Comparison of ENCODE assay signal across 10 mouse cellular contexts in the genomic region with DNA sequence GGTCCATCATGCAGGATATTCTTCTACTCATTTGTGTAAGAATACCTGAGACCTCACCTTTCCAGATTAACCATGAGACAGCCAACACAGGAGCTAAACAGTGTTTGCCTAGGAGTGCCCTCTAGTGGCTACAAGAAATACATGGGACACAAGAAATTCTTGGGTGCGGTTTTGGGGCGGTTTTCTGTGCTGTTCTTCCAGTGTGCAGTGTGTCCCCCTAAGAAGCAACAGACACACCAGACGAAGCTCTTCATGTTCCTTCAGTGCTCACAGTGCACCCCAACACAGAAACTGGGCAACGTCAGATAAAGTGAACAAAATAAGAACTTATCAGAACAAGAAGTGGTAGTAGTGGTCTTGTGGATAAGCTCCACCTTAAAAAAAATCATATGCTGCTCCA. TPM values are rescaled to one million over a fixed set of nuclear protein-coding genes. Genes with fewer than 3 reads are reported as not detected.
A peak's percentile ranks its signal among the peaks of the same experiment; 100 is the strongest.
DNase-seq lines count a peak whose midpoint lies in the region; ATAC-seq lines count a peak whose summit lies in the region.
"Had no signal": no experiment of that assay in that cellular context is flagged by ENCODE, and none has a peak within 500 bp of the region (broad histone marks: within the 10 kb centered on the region; RNA-seq: fewer than 3 reads in every experiment).

No protein-coding gene starts in this region.

- H3K9me3 ChIP-seq in embryonic facial prominence, embryonic 14.5 days (ENCODE audit: control insufficient read depth, low read length): no peaks in the 10 kb centered on the region
- H3K9me3 ChIP-seq in liver, embryonic 15.5 days (replicated peaks): no peaks in the 10 kb centered on the region
- H3K9me3 ChIP-seq: embryonic facial prominence, embryonic 15.5 days had no signal

- peak; percentile 28 for DNase-seq in gastrocnemius, adult 18-20 months (ENCODE audit: low spot score)
- DNase-seq in gastrocnemius, postnatal 4 days (ENCODE audit: low spot score in 2 of 2): no peak
- DNase-seq in 416B (ENCODE audit: low read depth): peak; percentile 55
- DNase-seq in R1 (ENCODE audit: low read depth, low spot score): peak; percentile 80
- peak; percentile 67 for DNase-seq in embryonic facial prominence, embryonic 14.5 days (ENCODE audit: low spot score)
- peak; percentile 44 for DNase-seq in thymus, postnatal 4 days
- DNase-seq in spleen, postnatal 14 days (ENCODE audit: low spot score in 2 of 2): no peak

- 11% methylated on average over 4 of the region's 4 CpGs for WGBS in embryonic facial prominence, embryonic 14.5 days
- 2% methylated on average over 4 of the region's 4 CpGs for WGBS in liver, embryonic 15.5 days (ENCODE audit: insufficient replicate concordance)

- no peak overlapping the region for H3K4me3 ChIP-seq in embryonic facial prominence, embryonic 14.5 days (ENCODE audit: low read depth, low read length)
- H3K4me3 ChIP-seq in liver, embryonic 15.5 days (replicated peaks): no peak overlapping the region
- H3K4me3 ChIP-seq: embryonic facial prominence, embryonic 15.5 days; megakaryocyte, embryonic 14.5 days had no signal

- H3K27me3 ChIP-seq in embryonic facial prominence, embryonic 14.5 days (replicated peaks; ENCODE audit: control insufficient read depth, insufficient read depth, low read length): no peaks in the 10 kb centered on the region
- peaks cover 8% of the 10 kb centered on the region for H3K27me3 ChIP-seq in liver, embryonic 15.5 days
- H3K27me3 ChIP-seq: embryonic facial prominence, embryonic 15.5 days had no signal

- H3K4me1 ChIP-seq in embryonic facial prominence, embryonic 14.5 days (ENCODE audit: control insufficient read depth, insufficient read depth, low read length): no peaks in the 10 kb centered on the region
- peaks cover 17% of the 10 kb centered on the region; the same call in 1 of the 2 replicates for H3K4me1 ChIP-seq in liver, embryonic 15.5 days (replicated peaks)

- H3K9ac ChIP-seq in embryonic facial prominence, embryonic 14.5 days (ENCODE audit: low read depth, low read length): no peak overlapping the region
- H3K9ac ChIP-seq in liver, embryonic 15.5 days: no peak overlapping the region
- H3K9ac ChIP-seq: embryonic facial prominence, embryonic 15.5 days had no signal

- H3K4me2 ChIP-seq in embryonic facial prominence, embryonic 14.5 days (ENCODE audit: low read depth, low read length): peak overlapping the region; percentile 21; the same call in 1 of the 2 replicates
- H3K4me2 ChIP-seq in liver, embryonic 15.5 days: no peak overlapping the region
- H3K4me2 ChIP-seq: embryonic facial prominence, embryonic 15.5 days had no signal

- no peak for ATAC-seq in embryonic facial prominence, embryonic 14.5 days (ENCODE audit: low read depth)
- ATAC-seq in liver, embryonic 15.5 days (ENCODE audit: insufficient read depth): peak; percentile 28; the same call in 1 of the 2 replicates

- no peak overlapping the region for H3K27ac ChIP-seq in embryonic facial prominence, embryonic 14.5 days (replicated peaks; ENCODE audit: low read depth, low read length)
- H3K27ac ChIP-seq in liver, embryonic 15.5 days (replicated peaks): no peak overlapping the region
- H3K27ac ChIP-seq: embryonic facial prominence, embryonic 15.5 days had no signal

- H3K36me3 ChIP-seq in embryonic facial prominence, embryonic 14.5 days (ENCODE audit: control insufficient read depth, insufficient read depth, low read length): no peaks in the 10 kb centered on the region
- H3K36me3 ChIP-seq in liver, embryonic 15.5 days (replicated peaks): no peaks in the 10 kb centered on the region
- H3K36me3 ChIP-seq: embryonic facial prominence, embryonic 15.5 days had no signal

RNA-seq across cellular contexts. Expression of gene 9130409I23Rik, which starts 11.4 kb away (rescaled TPM):
- not detected for total RNA-seq in gastrocnemius, adult 18-20 months (2021)
- not detected for total RNA-seq in gastrocnemius, postnatal 4 days (2021)
- polyA plus RNA-seq in embryonic facial prominence, embryonic 14.5 days (2014; fragmentation: Nextera tagmentation; extraction: Ambion mirVana): not detected in 2 replicates
- polyA plus RNA-seq in liver, embryonic 15.5 days (2015; fragmentation: Nextera tagmentation; extraction: Ambion mirVana): 0.10 TPM in 1 of 2 replicates, not detected in the other
- polyA plus RNA-seq: embryonic facial prominence, embryonic 15.5 days had no signal

RNA-seq across cellular contexts. Expression of gene Ephx1, which starts 18.9 kb away (rescaled TPM):
- 10 to 100 TPM; 13.0 to 16.0 TPM for total RNA-seq in gastrocnemius, adult 18-20 months (2021)
- 10 to 100 TPM; 29.3 to 31.4 TPM for total RNA-seq in gastrocnemius, postnatal 4 days (2021)
- polyA plus RNA-seq in embryonic facial prominence, embryonic 14.5 days (2014; fragmentation: Nextera tagmentation; extraction: Ambion mirVana): 13.1 and 15.4 TPM in 2 replicates
- polyA plus RNA-seq in liver, embryonic 15.5 days (2015; fragmentation: Nextera tagmentation; extraction: Ambion mirVana): 7.5 and 8.2 TPM in 2 replicates

Comparison
In these comparisons a context has a peak if more than half of its experiments do, and no peak if none do; other contexts are left out.
1. DNase-seq: peak in gastrocnemius, adult 18-20 months (single experiment), 416B (single experiment), R1 (single experiment), embryonic facial prominence, embryonic 14.5 days (single experiment) and thymus, postnatal 4 days (single experiment); none in gastrocnemius, postnatal 4 days (0 of 2) and spleen, postnatal 14 days (0 of 2).